Mouse (Mus musculus) left cerebral cortex, adult 2 months (tissue): ENCODE results near the gene Lrrc1. TPM values are rescaled to one million over a fixed set of nuclear protein-coding genes. Genes with fewer than 3 reads are reported as not detected.

Source experiments
- DNase-seq, 2 experiments: peaks; one replicate each; pipeline ENCODE4 v3.0.0; 2021 to 2022; ENCODE audit warnings: low spot score in 2 of 2, mixed read lengths in 1 of 2; ENCODE audit errors: extremely low spot score in 1 of 2
- H3K27ac ChIP-seq: fragments of 200-600 bp; 2 replicates; pipeline ENCODE4 v1.8.1; 2022
- H3K4me3 ChIP-seq: fragments of 200-600 bp; 2 replicates; pipeline ENCODE4 v1.8.1; 2022
- CTCF ChIP-seq: fragments of 200-600 bp; IDR thresholded peaks from 2 replicates; pipeline ENCODE4 v1.8.1; 2022; ENCODE audit warnings: antibody characterized with exemption, mild to moderate bottlenecking, moderate library complexity
- intact Hi-C: fragments of 180-260 bp; cut with DNase I; formaldehyde crosslinking; loops from one replicate; pipeline ENCODE4 v1.15.1; 2025
- total RNA-seq, 2 experiments: library from RNA; stranded (reverse); gene quantifications; 2 replicates each; pipeline ENCODE4 v1.2.3; 2021

Gene Lrrc1
- total RNA-seq, 2 experiments from 2014 or later: 5.7 to 6.1 TPM

DNA sequence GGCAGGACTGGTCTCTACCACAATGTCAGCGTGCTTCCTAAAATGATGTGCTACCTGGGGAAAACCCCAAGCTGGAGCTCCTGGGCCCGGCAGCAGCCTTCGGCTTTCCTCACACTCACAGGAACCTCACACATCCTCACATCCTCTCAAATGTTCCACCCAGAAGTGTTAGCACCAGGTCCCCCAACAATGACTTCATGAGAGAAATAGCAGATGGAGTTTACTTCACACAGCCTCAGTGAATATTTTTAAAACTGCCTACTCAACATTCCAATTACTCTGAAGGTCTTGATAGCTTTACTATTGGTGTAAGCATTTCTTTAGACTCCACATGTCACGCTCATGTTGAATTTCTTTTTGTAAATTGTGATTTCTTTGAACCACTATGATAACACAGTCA lies 27.2 kb upstream of the Lrrc1 start:
- H3K4me3 ChIP-seq: no peak overlapping the region
- intact Hi-C loops: no loop called here
- no peak for TF ChIP-seq CTCF

DNA sequence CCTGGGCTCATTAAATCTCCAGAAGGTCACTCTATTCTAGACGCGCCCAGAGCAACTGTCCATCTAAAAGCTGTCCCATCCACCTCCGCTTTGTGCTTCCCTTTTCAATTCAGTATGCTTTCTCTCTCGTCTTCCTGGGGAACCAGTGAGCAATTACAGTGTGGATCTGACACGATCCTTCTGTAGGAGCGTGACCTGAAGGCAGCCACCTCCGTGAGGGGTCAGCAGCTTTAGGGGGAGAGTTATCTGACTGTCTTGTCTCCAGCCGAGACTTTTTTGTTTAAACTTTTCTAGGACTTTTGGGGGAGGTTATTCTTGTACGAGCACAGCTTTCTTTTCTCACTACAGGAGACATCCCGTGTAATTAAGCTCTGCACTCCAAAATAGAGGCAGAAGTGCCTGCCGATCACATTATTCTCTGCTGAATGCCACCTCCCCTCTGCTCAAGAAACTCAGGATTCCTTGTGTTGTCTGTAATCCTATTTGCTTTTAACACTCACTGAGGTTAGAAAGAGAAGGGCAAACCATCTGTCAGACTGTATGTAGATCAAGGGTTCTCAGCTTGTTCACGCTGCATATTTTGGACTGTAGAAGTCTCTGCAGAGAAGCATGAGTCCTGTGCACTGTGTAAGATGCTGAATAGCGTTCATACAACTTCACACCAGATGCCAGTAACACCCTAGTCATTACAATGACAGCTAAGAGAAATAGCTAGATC lies 24.3 kb upstream of the Lrrc1 start:
- Histone ChIP-seq H3K4me3 (no peak overlapping the region), H3K27ac (no peak overlapping the region)
- no peak for DNase-seq
- no peak for TF ChIP-seq CTCF
- intact Hi-C loops: no loop called here

More for the DNA sequence above, 27.2 kb upstream of the Lrrc1 start:
- DNase-seq: no peak
- H3K27ac ChIP-seq: no peak overlapping the region

DNA sequence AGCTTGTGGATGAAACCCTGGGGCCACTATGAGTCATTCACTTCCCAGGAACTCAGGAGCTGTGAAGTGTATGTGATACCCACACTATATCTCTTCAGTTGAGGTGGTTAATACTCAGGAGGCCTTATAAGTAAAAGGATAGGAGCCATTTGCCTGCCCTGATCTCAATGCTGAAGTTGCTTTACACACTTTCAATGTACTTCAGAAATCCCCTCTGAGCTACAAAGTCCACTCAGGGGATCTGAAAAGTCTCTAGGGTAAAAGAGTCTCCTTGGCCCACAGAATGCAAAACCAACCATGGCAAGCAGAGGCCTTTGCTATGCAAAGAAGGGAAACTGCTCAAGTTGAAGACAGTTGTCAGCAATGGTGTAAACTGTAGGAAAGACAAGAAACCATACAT lies 17.2 kb upstream of the Lrrc1 start:
- H3K27ac ChIP-seq: no peak overlapping the region
- no peak overlapping the region for H3K4me3 ChIP-seq
- no peak for TF ChIP-seq CTCF
- intact Hi-C loops: no loop called here
- DNase-seq: no peak

DNA sequence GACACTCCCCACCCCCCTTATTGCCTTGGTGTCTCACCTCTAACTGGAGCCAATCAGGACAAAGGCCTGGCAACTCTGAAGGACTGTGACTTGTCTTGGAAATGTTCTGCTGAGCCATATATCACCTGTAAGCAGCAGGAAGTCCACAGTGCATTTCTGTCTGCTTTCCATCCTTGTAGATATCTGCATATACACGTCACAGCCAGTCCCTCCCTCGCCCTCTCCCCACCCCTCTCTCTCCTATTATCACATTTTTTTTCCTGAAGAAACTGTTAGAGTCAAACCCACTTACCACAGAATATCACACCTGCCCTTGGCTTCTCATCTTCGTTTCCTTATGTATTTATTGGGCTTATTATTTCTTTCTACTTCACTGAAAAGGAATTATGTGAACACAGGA lies 13.3 kb upstream of the Lrrc1 start:
- H3K4me3 ChIP-seq: no peak overlapping the region
- DNase-seq: no peak
- TF ChIP-seq CTCF: no peak
- no peak overlapping the region for H3K27ac ChIP-seq
- intact Hi-C loops: no loop called here

DNA sequence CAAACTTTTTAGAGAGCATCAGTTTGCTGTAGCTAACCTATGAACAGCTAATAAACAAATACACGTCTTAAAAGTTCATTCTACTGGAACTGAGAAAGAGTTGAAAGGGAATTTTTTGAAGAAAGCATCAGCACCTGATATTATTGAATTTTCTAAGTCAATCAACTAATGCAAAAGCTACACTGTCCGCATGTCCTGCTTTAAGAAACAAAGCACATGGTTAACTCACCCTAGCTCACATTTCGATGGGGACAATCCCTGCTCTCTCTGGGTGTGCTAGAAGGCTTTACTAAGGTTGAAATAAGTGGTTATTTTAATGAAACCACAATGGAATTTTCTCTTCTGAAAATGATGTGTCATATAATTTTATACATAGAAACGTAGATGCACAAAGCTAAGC lies 12.5 kb upstream of the Lrrc1 start:
- Histone ChIP-seq H3K27ac (no peak overlapping the region), H3K4me3 (no peak overlapping the region)
- intact Hi-C loops: no loop called here
- TF ChIP-seq CTCF: no peak
- DNase-seq: no peak

DNA sequence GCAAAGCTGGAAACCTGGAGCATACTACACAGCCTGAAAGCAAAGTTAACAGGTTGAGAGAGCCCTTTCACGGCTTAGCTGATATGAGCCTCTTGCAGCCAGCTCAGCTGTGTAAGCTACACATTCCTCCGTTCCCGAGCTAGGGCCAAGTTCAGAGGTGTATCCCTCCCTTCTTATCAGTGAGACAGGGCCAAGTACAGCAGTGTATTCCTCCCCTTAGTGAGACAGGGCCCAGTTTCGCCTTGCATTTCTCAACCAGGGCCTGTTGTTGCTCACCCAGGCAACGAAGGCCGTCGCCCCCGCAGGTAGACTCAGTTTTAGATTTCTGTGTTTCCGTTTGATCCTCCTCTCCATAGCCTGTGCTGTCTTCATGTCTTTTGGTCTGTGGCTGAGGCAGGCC lies 11.8 kb upstream of the Lrrc1 start:
- intact Hi-C loops: no loop called here
- Histone ChIP-seq H3K27ac (no peak overlapping the region), H3K4me3 (no peak overlapping the region)
- no peak for DNase-seq
- TF ChIP-seq CTCF: no peak

DNA sequence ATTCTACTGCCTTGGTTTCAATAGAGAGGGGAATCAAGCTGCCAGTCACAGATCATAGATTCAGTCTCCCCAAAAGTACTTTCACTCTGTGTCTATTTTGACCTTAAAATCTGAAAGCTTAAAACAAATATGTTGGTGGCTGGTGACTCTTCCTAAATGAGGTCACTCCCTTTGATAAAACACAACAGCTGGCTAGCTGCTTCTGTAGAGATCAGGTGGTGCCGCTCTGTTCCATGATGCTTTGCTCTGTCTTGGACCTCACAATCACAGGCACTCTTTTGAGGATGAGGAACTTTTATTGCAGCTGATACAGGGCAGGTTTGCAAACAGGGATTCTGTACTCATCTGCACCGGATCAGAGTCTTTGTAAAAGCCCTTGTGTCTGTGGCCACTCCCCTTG lies 8.8 kb upstream of the Lrrc1 start:
- no peak overlapping the region for H3K27ac ChIP-seq
- no peak for TF ChIP-seq CTCF
- DNase-seq: no peak
- no peak overlapping the region for H3K4me3 ChIP-seq
- intact Hi-C loops: no loop called here

DNA sequence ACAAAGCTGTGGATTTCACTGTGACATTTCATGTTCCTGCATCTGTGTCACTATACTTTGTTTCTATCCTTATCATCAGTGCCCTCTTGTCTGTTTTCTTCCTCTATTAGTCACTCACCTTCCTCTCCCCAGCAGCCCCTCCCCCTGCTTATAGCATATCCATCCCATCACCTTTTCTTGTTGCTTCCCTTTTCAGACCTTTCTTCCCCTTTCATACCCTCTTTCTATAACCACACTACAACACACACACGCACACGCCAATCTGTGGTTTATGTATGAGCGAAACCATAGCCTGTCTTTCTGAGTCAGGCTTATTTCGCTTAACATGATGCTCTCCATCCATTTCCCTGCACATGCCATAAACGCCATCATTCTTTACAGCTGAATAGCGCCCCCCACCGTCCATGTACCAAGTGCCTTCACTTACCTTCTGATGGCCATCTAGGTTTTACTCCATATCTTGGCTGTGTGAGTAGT lies 6.4 kb upstream of the Lrrc1 start:
- no peak for DNase-seq
- Histone ChIP-seq H3K27ac (no peak overlapping the region), H3K4me3 (no peak overlapping the region)
- intact Hi-C loops: no loop called here
- TF ChIP-seq CTCF: no peak; the same call in 1 of the 2 replicates

DNA sequence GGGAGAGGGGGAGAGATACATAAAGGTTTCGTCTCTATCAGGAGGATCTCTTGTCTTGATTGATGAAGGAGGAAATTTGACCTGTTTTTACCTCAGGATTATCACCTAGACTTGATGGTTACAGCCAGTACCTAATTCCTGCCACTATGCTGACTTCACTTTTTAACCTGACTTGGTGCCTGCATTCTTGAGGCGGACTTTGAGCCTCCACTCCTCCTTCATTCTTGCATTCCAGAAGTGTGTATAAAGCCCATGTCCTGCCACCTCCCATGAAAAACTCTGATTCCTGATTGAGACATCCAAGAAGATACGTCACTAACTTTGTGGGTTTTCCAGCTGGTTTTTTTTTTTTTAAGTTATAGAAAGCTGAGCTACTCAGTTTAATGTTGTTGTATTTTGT lies 1.3 kb upstream of the Lrrc1 start:
- intact Hi-C loops: loop anchor here (5.0 kb wide), 1 partner anchor 206 kb away; the partner anchor contains the start of gene Gclc
- TF ChIP-seq CTCF: no peak
- Histone ChIP-seq H3K27ac (no peak overlapping the region), H3K4me3 (no peak overlapping the region)
- DNase-seq: no peak

DNA sequence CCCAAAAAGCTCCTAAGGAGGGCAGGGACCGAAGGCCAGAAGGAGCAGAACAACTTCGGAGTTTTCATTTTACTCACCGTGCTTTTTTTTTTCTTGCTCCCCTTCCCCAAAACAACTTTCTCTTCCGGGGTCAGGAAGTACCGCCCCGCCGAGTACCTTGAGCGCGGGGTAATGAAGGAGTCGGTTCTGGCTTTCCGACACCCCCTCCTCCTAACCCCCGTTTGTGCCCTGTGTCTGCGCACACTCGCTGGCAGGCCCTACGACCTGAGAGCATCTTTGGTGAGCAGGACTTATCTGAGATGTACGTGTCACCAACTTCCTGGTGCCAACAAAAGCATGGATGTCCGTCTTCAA lies 375 bp upstream of the Lrrc1 start:
- TF ChIP-seq CTCF: no peak
- peak overlapping the region; percentile 28; the same call in 1 of the 2 replicates for H3K27ac ChIP-seq
- no peak for DNase-seq
- intact Hi-C loops: loop anchor here (5.0 kb wide), 1 partner anchor 207 kb away; the partner anchor contains the start of gene Gclc
- peak overlapping the region; percentile 68 for H3K4me3 ChIP-seq

DNA sequence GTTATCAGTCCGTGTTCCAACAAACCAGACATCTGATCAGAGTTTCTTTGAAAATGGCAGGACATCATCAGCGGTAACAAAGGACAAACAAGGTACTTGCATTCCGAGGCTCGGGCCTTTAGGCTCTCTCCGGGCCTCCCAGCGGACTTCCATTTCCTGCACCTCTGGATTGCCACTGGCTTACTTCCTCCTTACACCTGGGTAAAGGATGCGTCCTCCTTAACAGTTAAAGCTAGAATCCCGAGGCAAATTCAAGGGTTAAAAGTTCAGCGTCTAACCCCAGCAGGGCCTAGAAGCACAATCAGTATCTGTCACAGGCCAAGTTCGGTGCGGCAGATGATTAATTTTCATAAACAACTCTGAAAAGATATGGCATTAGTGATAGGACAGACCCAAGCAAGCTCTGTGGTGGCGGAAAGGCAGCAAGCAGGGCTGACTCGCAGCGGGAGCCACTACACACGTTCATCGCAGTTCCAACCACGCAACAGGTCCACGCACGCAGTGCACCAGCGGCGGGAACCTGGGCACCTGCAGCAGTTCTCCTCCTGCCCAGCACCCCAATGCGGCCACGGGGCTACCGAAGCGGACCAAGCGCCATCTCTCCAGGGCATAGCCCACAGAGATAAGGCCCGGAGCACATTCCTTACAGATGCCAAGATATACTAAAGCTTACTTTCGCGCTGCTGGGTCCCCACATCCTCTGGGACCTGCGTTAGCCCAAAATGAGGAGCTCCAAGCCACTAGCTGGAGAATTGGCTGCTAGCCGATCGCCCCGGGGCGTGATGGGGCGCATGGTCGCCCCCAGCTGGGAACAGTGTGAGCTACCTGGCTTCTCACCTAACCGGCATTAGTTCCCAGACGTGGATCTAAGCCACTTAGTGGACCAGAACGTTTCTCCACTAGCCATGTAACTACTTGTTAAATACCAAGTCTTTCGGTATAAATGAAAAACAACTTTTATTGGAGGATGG lies 1.0 kb downstream of the Lrrc1 start:
- intact Hi-C loops: loop anchor here (5.0 kb wide), 1 partner anchor 61 kb away; no protein-coding TSS in a partner anchor
- H3K27ac ChIP-seq: peak overlapping the region; percentile 30; the same call in 1 of the 2 replicates
- peak overlapping the region; percentile 68 for H3K4me3 ChIP-seq
- TF ChIP-seq CTCF: no peak; the same call in none of the 2 replicates
- DNase-seq: peak; percentile 24 to 27

DNA sequence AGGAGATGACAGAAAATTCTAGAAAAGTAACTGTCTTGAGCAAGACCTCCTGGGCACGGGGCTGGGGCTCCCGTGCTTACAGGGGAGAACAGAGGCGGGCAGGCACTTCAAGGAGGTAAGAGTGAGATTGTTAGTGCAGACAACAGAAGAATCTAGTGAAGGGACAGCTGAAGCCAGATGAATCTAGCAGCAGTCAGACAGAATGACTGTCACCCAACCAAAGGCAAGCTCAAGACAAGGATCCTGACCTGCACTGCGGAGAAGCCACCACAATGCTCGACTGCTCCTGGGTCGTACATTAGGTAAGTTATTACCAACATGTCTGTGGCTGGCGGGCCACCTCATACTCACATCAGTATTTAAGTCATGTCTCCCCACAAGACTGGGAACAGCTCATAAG lies 3.1 kb downstream of the Lrrc1 start:
- DNase-seq: no peak
- Histone ChIP-seq H3K27ac (no peak overlapping the region), H3K4me3 (no peak overlapping the region)
- intact Hi-C loops: loop anchor here (5.0 kb wide), 1 partner anchor 59 kb away; no protein-coding TSS in a partner anchor
- no peak for TF ChIP-seq CTCF
